Mouse (Mus musculus) layer of hippocampus, adult 9-11 months (tissue): ENCODE measurements at regions not wholly inside any gene's neighbourhood (a gene's known extent, or its start where the extent isn't known, plus 50 kb on each side); places are given as distances from the start of the nearest gene placed in this dataset.
"Not testable (repeated sequence)": the region's sequence is repeated elsewhere in the genome, so short reads cannot be mapped to it uniquely, and the experiment has no call there.

Experiments used
- DNase-seq: peaks from one replicate; pipeline ENCODE4 v3.0.0; 2022

DNA sequence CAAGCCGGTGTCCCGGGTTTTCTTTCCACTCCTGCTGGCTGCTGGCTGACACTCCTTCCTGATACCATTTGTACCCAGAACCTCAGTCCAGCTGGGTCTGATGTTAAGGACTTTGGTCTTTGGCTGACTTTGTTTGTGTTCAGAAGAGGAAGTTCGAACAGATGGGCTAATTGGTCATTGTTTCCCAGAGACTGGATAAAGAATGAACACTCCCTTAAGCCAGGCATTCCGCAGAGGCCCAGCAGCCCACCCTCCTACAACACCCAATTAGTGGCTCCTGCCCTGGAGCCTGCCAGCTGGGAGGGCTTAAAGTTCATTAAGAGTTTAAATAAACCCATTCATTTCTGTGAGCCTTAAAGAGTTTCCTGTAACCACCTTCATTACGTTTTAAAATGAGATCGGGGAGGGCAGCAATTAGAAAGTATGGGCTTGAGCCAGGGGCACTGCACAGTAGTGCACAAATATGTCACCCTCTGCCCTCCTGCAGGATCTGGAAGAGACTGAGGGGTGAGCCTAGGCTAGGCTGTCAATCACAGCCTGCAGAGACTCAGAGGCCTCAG lies 257.9 kb downstream of the Ajap1 start:
- DNase-seq = no peak

DNA sequence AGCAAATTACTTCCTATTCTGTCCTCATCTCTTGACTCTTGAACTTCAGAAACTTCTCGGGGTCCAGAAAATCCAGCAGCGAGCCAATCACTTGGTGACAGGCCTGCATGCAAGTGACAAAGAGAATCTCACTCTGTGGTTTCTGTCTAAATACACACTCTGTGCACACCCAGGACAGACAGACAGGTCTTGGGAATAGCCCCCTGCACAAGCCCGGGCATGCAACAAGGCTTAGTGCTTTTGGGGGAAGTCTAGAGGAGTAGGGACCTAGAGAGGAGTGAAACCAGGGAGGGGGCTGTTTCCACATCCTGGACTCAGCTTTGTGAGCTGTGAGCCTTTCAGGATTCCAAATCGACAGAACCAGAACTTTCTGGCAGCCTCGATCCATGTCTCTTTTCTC lies 259.6 kb downstream of the Ajap1 start:
- DNase-seq = no peak

DNA sequence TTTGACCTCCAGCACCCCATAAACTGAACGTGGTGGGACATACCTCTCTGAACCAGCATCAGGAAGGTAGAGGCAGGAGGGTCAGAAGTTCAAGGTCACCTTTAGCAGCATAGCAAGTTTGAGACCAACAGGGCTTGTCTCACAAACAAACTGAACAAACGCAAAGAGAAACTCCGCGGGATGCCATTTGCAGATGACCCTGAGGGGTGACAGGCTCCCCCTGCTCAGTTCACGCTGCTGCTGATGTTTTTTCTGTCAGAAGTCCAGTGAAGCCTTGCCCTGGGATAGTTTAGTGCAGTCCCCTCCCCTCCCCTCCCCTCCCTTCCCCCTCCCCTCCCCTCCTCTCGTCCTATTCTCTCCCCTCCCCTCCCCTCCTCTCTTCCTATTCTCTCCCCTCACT lies 262.1 kb downstream of the Ajap1 start:
- no peak for DNase-seq

DNA sequence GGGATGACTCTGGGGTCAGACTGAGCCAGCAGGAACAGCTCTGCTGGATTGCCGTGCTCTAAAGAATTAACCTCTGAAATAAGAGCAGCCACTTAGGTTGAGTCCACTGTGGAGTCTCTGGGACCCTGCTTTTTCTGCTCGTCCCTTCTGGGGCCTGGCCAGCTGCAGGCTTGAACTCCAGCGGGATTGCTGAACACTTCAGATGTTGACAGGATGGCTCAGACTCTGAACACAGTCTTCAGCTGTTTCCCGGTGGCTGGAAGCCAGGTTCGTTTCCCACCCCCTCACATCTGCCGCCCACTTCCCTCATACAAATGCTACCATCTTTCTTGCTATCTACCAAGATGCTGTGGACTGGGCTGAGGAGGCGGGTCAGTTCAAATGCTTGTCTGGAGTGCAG lies 262.5 kb downstream of the Ajap1 start:
- DNase-seq = no peak

DNA sequence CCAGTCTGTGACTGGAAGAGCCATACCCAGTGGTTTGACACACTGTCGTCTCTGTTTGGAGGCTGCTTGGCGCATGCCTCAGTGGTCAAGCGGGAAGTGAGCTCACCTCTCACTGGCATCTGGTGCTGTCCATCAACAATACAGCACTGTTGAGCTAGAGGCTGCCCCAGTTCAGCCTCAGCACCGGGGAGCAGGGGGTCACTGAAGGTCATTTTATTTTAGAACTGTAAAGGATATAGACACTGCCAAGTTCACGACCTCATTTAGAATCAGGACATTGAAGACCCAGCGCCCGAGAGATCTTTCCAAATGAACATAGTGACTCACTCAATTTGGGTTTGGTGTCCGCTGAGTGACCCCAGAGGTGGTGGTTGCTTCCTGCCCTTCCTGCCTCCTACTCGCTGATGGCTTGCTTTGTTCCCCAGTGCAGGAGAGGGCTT lies 265.1 kb downstream of the Ajap1 start:
- peak; percentile 85 for DNase-seq

DNA sequence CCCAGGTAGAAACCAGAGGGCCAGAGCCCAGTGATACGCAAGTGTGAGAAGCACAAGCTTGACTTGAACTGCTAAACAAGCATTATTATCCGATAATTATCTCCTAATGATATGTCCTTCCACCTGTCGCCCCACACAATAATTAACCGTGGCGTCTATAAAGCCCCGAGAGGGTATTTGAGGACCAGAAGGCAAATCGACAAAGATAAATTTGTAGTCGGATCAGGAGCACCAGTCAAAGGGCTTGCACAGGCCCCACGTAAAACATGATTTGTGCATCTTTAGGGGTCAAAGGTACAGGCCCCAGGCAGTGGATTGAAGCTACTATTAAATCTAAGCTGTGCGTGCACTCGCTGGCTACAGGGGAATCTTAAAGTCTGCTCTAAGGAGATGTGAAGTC lies 270.5 kb downstream of the Ajap1 start:
- no peak for DNase-seq

DNA sequence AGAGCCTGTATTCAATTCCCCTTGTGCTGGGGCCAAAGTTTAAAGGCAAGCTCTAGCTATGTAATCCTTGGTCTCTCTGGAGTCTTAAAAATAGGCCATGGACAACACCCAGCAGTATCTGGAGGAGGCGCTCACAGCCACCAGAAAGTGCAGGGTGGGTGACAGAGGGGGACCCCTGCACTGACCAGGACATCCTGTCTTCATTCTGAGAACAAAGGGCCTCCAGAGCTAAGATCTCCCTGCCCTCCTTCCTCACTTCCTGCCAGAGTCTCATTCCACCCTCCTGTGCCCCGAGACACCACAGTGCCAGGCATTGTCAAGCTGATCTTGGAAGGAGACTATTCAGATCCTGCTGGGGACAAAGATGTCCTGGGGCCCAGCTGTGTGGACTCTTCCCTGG lies 273.8 kb downstream of the Ajap1 start:
- DNase-seq = no peak

DNA sequence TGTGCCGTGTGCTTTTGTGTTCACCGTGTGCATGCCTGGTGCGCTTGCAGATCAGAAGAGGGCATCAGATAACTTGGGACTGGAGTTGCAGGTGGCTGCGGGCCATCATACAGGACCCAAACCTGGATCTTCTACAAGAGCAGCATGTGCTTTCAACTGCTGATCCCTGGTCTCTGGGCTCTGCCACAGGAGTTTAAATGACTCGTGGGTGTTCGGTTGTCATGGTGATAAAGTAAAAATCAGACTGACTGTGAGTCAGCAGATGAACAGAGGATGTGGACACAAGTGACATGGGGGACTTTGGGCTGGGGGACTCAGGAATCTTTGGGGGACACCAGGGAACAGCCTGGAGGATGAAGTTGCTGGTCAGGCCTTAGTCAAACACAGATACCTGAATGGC lies 274.4 kb downstream of the Ajap1 start:
- DNase-seq = no peak

DNA sequence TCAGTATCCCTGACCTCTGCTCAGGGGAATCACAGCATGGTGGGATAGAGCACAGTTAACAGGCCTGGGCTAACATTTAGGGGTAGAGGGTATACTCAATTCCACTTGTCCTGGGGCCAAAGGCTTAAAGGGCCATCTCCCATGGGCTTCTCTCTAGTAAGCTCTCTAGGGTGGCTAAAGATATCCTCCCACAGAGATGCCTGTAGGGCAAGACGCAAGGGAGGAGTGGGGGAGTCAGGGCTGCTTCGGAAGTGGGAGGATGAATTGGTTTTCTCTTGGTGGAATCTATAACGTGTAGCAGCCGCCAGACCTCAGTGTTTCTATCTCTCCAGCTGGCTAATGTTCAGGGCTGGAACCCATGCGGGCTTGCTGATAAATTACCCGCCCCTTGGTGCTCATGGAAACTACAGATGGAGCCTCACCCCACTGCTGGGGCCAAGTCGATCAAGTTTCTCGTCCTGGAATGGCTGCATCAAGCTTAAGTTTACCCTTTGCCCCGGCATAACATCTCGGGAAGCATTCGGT lies 275.0 kb downstream of the Ajap1 start:
- DNase-seq = no peak

DNA sequence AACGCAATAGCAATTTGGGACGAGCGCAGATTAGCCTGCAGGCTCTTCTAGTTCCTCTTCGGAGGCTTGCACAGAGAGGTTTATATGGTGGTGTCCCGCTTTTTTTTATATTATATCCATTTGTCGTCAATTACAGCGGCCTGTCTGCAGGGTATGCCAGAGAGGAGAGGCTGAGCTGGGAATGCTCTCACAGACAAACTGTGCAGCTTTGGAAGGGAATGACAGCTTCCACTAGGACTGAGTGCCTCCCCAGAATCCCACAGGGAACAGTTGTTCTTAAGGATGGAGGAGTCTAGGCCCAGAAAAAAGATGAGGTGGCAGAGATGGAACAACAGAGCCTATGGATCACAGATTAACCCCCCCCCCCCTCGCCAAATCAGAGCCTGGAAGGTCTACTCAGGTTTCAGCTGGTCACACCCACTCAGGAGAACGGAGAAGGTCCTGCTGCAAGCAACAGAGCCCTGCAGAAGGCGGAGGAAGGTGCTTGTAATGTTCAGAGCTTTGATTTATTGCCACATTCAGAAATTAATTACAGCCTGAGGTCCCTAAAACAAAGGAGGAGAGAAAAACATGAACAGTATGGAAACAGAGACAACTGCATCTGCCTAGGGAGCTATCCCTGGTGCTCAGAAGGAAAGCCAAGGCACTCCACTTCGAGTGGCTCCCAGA lies 275.7 kb downstream of the Ajap1 start:
- DNase-seq = peak; percentile 38

DNA sequence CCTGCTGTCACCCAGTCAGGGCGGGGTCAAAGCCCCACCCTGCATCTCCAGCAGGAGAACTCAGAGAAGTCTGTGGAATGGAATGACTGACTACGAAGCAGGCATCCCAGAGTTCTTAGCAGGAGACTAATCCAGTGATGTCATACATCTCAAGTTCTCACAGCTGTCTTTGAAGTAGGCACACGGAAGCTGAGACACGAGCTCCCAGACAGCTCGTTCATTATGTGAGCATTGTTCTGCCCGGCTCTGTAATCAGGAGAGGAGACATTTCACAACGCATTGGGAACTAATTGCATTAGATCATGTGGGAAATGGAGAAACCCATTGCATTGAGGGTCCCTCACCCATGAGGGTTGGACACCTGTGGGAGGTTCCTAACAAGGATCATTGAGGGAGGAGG lies 277.8 kb downstream of the Ajap1 start:
- no peak for DNase-seq

DNA sequence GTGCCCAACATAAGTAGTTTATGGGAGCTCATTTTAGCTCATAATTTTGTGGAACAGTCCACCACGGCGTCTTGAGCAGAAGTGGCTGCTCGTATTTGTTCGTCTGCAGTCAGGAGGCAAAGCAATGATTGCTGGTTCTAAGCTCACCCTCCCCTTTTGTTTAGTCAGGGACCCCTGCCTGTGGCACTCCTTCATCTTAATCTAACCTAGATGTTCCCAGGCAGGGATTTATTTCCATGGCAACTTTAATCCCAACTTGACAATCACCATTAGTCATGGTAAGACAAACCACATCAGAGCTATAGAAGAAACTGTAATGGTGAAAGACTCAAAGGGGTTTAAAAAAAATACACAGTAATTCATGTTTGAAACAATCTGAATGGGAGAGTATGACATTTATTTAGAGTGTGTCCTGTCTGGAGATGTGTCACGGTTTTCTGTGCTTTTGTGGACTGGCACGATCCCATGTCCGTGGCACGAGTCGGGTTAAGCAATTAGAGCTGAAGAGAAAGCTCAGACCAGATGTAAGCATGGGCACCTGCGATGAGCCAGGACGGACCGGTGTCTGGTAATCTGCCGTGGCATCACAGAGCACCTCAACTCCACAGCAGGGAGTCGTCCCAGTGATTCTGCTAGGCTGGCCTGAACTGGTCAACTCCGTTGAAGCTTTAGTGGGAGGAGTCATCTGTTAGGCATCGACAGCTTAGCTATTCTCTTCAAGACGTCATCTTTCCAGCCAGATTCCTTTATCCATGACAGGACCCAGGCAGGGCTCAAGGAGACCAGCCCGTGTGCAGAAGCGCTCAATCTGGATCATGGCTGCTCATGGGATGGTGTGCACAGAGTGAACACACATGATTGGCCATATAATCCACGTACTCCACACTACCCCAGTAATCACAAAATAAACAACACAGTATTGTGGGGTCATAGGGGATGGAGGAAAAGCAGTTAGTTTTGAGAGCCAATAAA lies 281.5 kb downstream of the Ajap1 start:
- DNase-seq = no peak

DNA sequence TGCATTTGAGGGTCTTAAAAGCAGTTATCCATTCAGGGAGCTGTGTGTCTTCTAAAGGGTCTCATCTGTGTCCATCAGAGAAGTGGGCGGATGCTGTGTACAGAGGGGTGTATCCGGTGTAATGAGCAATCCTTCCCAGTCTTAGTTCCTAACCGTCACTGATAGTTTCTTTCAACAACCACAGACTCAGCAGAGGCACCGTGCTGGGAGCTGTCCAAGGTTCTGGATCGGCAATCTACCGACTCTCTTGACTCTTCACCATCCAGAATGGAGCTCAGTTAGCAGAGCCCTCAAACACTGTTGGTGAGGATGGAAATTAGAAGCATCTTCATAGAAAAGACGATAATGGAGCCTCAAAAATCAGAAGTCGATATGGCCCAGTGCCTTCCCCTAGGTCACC lies 293.1 kb downstream of the Ajap1 start:
- DNase-seq = no peak

DNA sequence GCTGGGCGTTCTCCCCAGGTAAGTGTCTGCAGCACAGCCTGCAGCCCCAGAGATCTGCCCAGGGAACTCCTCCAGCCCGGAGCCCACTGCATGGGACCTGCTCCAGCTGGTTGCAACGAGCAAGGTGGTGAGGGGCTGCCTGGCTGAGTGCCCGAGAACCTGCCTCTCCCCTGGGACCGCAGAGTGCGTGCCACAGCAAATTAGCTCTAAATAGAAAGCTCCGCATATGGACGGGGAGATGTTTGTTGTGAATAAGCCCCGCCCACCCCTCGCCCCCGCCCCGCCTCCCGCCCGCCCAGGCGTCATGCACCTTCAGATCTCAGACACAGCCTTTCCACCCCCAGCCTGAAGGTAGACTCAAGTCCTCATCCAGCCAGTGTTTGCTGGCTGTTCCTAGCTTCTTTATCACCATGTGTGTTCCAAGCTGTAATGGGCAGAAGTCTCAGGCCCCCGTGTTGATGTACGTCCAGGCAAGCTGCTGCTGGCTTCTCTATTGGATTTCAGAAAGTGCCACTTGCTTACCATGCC lies 294.0 kb downstream of the Ajap1 start:
- no peak for DNase-seq

DNA sequence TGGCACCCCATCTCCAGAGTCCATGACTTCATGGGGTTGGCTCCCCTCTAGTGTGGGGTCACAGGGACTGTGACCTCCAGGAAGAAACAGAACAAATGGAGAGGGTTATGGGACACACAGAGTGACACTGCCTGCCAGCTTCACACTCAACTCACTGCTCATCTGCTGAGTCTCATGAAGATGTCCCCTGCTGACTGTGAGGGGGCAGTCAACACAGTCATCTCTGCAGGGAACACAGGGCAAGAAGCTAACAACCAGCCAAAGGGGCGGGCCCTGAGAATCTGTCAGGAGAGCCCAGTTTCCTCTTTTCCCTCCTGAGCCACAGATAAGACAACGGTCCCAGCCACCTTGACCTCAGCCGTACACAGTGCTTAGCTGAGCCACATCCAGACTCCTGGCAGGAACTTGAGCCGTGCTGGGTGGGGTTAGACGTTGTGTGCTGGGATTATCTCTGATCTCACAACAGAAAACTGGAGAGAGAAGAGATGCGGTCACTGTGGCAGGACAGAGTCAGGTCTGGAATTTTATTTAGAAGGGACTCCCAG lies 294.6 kb downstream of the Ajap1 start:
- DNase-seq = no peak

DNA sequence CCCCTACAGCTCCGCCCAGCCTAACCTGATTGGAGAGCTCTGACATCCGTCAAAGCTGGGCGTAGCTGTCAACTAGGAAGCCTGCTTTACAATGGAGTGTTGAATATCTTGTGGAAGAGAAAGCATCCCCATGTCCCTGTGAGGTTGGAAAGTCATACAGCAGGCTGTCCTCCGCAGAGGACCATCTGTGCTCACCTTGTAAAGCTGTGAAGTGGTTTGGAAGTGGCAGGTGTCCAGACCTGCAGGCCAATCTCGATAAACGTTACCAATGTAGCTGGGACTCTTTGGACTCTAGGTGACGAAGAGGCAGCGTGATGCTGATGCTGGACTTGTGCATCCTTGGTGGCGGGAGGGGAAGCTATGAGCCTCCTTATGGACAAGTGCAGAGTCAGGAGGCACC lies 305.1 kb downstream of the Ajap1 start:
- DNase-seq = no peak

DNA sequence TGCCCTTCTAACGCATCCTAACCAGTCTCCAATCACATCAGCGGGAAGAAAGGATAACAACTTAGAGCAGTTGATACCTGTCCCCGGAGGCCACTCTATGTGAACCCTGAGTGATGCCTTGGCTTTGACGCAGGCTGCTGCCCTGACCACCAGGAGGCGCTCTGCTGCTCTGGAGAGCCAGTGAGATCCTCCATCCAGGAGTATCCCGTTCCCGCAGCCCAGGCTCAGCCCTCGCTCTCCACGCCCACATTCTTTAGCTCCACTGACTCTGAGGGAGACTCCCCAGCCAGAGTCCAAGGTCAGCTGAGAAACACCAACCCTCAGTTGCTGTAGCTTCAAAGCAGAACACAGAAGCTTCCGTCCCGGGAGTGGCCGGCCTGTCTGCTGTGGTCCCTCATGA lies 307.0 kb downstream of the Ajap1 start:
- DNase-seq = peak; percentile 47

DNA sequence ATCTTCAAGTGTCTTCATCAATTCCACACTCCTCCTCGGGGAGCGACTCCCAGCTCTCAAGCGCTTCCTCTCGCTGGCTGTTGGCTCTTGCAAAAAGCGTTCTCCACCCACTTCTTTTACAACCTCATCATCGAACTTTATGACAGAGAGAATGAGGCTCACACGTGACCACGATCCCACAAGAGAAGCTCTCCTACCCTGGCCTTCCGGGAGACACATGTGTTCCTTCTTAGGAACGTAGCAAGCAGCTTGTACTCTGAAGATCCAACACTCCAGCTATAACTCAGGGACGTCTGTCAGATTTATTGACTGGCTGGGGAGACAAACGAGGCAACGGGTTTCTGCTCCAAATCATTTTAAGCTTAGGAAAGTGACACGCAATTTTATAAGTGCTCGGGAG lies 307.5 kb downstream of the Ajap1 start:
- peak; percentile 4 for DNase-seq

DNA sequence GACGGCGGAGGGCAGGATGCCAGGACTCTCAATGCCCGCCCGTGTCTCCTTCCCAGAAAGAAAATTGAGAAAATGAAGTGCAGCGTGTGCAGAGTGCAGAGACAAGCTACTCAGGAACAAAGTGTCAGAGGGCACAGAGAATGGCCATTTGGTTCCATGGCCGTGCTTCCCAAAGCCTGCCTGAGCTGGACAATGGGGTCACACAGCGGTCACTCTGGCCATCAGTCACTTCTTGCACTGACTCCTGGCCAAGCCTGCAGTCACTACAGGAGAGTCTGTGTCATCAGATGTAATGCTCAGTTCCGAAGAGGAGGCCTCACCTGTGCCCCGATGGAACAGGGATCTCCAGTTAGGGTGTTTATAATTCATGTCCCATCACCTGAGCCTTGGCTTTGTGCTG lies 312.6 kb downstream of the Ajap1 start:
- DNase-seq = no peak

DNA sequence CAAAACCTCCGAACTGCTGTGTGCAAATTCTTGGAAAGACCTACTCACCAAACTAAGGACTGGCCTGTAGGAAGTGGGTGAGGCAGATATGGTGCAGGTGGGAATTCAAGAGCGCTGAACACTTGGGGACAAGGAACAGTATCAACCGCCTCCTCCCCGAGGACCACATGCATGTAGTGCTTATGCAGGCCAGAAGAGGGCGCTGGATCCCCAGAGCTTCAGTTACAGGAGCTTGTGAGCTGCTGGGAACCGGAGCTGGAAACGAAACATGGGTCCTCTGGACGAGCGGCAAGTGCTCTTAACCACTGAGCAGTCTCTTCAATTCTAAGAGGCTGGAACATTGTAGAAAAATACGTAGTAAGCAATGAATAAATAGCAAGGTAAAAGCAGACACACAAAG lies 317.8 kb downstream of the Ajap1 start:
- no peak for DNase-seq

DNA sequence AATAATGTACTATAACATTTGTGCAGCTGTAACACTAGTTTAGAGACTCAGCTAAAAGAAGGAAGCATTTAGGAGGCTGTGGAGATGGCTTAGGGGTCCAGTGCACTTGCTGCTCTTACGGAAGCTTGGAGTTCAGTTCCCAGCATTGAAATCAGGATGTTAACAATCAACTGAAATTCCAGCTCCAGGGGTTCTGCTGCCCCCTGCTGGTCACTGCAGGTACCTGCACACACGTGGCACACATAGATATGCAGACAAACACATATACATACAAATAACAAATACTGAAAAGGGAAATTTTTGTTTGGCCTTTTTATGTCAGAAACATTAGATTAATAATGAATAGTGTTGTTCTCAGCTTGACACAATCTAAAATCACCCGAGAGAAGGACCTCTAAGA lies 322.5 kb downstream of the Ajap1 start:
- DNase-seq = no peak

DNA sequence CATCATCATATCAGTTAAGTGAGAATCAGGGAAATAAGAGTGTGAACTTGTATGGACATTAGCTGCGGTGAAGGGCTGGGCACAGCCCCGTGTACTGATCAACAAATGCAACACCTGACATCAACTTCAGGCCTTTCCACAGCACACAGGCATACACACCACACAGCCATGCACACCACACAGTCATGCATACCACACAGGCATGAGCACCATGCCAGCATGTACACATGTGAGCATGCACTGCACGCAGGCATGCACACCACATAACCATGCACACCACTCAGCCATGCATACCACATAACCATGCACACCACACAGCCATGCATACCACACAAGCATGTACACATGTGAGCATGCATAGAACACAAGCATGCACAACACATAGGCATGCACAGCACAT lies 325.0 kb downstream of the Ajap1 start:
- DNase-seq = no peak

DNA sequence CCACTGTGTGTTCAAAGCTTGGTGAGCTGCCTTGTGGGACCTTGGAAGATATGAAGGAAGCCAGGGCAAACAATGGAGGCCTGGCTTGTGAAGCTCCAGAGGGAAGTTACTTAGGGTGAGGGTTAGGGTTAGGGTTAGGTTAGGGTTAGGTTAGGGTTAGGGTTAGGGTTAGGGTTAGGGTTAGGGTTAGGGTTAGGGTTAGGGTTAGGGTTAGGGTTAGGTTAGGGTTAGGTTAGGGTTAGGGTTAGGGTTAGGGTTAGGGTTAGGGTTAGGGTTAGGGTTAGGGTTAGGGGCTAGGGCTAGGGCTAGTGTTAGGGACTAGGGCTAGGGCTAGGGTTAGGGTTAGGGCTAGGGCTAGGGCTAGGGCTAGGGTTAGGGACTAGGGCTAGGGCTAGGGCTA lies 329.7 kb downstream of the Ajap1 start:
- not testable (repeated sequence) for DNase-seq
